Mouse (Mus musculus) midbrain, postnatal 0 days (tissue): ENCODE measurements around the gene Adamts14. TPM values are rescaled to one million over a fixed set of nuclear protein-coding genes. Genes with fewer than 3 reads are reported as not detected.

Experiments used
- ATAC-seq: fragments of 200-750 bp; cut with Nextera tagmentation; 2 replicates; pipeline ENCODE4 v1.8.0; 2017; ENCODE audit warnings: moderate number of reproducible peaks, mild to moderate bottlenecking, moderate TSS enrichment, moderate library complexity; ENCODE audit not compliant: low FRiP score
- DNase-seq: peaks from one replicate; pipeline ENCODE4 v3.0.0-alpha.2; 2015; ENCODE audit warnings: low spot score
- H3K27ac ChIP-seq: fragments of 300-500 bp; sonication (generic); 2 replicates; pipeline ENCODE4 v1.5.1; 2014; ENCODE audit warnings: low read depth, mild to moderate bottlenecking, low read length, mixed read lengths
- H3K27me3 ChIP-seq: fragments of 300-500 bp; sonication (generic); 2 replicates; pipeline ENCODE4 v1.6.1; 2014; ENCODE audit warnings: low read length, control low read depth, mixed read lengths; ENCODE audit not compliant: insufficient read depth
- H3K36me3 ChIP-seq: fragments of 300-500 bp; sonication (generic); 2 replicates; pipeline ENCODE4 v1.6.1; 2014; ENCODE audit warnings: low read length, control low read depth, mixed read lengths; ENCODE audit not compliant: insufficient read depth
- H3K4me1 ChIP-seq: fragments of 300-500 bp; sonication (generic); 2 replicates; pipeline ENCODE4 v1.6.1; 2014; ENCODE audit warnings: mild to moderate bottlenecking, control low read depth, antibody characterized with exemption, low read length, mixed read lengths; ENCODE audit not compliant: insufficient read depth
- H3K4me2 ChIP-seq: fragments of 300-500 bp; sonication (generic); 2 replicates; pipeline ENCODE4 v1.6.1; 2014; ENCODE audit warnings: low read depth, mild to moderate bottlenecking, low read length, mixed read lengths; ENCODE audit not compliant: poor library complexity, severe bottlenecking
- H3K4me3 ChIP-seq: fragments of 300-500 bp; sonication (generic); 2 replicates; pipeline ENCODE4 v1.5.1; 2014; ENCODE audit warnings: low read depth, mild to moderate bottlenecking, low read length, moderate library complexity
- H3K9ac ChIP-seq: fragments of 300-500 bp; sonication (generic); replicated peaks from 2 replicates; pipeline ENCODE4 v1.6.1; 2014; ENCODE audit warnings: mild to moderate bottlenecking, low read length, moderate library complexity, mixed read lengths; ENCODE audit not compliant: poor library complexity, severe bottlenecking
- H3K9me3 ChIP-seq: fragments of 300-500 bp; sonication (generic); 2 replicates; pipeline ENCODE4 v1.6.1; 2016; ENCODE audit warnings: low read length, control low read depth
- CTCF ChIP-seq: IDR thresholded peaks from 2 replicates; pipeline ENCODE4 v1.5.1; 2016; ENCODE audit warnings: antibody characterized with exemption, mild to moderate bottlenecking
- WGBS: fragments of 180-500 bp; shearing (Covaris S2); extraction: QIAGEN DNeasy Blood & Tissue Kit; methylation state at CpG from one replicate; pipeline ENCODE4 v1.1.7; 2014; 5-methylcytosine and 5-hydroxymethylcytosine counted together
- polyA plus RNA-seq: library from polyadenylated mRNA; unstranded; fragments of >200 nt; fragmentation: Nextera tagmentation; extraction: Ambion mirVana; gene quantifications from 2 replicates; pipeline ENCODE4 v1.2.1, GENCODE M21; 2015
- total RNA-seq: library from RNA; depleted of rRNA; stranded (reverse); fragments of >200 nt; gene quantifications from 2 replicates; pipeline ENCODE4 v1.2.3, GENCODE M21; 2014; rRNA removed

Gene Adamts14
- total RNA-seq = 1.1 and 1.6 TPM in 2 replicates
- polyA plus RNA-seq = 0.27 and 0.31 TPM in 2 replicates

GRCm38 (mm10) chr10:61273081-61273843, at the start of gene Adamts14:
Adamts14 (minus strand) TSS chr10:61273438.
- DNase-seq = peak; percentile 18
- Histone ChIP-seq H3K9ac (peak within 1 kb of the TSS; percentile 60), H3K4me1 (no peaks in the 10 kb centered on the region), H3K27ac (no peak within 1 kb of the TSS), H3K9me3 (no peaks in the 10 kb centered on the region), H3K4me2 (peak within 1 kb of the TSS; percentile 98), H3K4me3 (peak within 1 kb of the TSS; percentile 50), H3K36me3 (no peaks in the 10 kb centered on the region), H3K27me3 (peaks cover 23% of the 10 kb centered on the region)
- no peak for TF ChIP-seq CTCF
- under 1% methylated on average over 47 of the region's 75 CpGs for WGBS
- ATAC-seq = peak; percentile 32; the same call in 1 of the 2 replicates

- Histone ChIP-seq H3K27ac (no peak overlapping the region), H3K9ac (no peak overlapping the region), H3K4me3 (no peak overlapping the region), H3K36me3 (peaks cover 20% of the 10 kb centered on the region; the same call in 1 of the 2 replicates), H3K9me3 (no peaks in the 10 kb centered on the region), H3K4me1 (no peaks in the 10 kb centered on the region), H3K4me2 (no peak overlapping the region), H3K27me3 (no peaks in the 10 kb centered on the region)
- TF ChIP-seq CTCF = peak; percentile 25
- no peak for DNase-seq
- no peak for ATAC-seq
- WGBS = 91% methylated on average over 3 of the region's 3 CpGs
These were observed 45.3 kb upstream of the Adamts14 start for GRCm38 (mm10) chr10:61318527-61318926.

GRCm38 (mm10) chr10:61315324-61315880, 42.2 kb upstream of the Adamts14 start:
- ATAC-seq = no peak
- DNase-seq = no peak
- H3K27ac ChIP-seq = no peak overlapping the region
- no peaks in the 10 kb centered on the region for H3K27me3 ChIP-seq
- TF ChIP-seq CTCF = no peak
- 0 out of 2 replicates have a peak, but pooled peaks cover 3% of the 10 kb centered on the region for H3K36me3 ChIP-seq
- no peaks in the 10 kb centered on the region for H3K4me1 ChIP-seq
- H3K9me3 ChIP-seq = no peaks in the 10 kb centered on the region
- 30% methylated on average over 9 of the region's 9 CpGs for WGBS
- no peak overlapping the region for H3K4me2 ChIP-seq
- H3K4me3 ChIP-seq = no peak overlapping the region
- H3K9ac ChIP-seq = no peak overlapping the region

DNA sequence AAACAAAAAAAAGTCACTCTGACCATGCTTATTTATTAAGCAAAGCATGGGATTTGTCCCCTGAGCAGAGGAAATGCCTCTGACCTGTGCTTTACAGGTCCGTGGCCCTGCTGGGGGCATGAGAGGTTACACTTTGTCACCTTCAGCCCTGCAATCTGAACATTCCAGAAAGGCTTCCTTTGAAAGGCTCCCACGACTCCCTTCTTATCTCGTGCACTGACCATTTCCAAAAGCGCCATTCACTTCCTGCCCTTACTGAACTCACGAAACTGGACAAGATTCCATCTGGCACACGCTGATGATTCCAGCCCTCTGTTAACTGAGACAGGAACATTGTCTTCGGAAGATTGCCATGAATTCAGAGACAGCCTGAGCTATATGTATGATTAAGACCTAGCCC, 40.5 kb upstream of the Adamts14 start:
- H3K9me3 ChIP-seq = no peaks in the 10 kb centered on the region

GRCm38 (mm10) chr10:61312754-61313153, 39.5 kb upstream of the Adamts14 start:
- Histone ChIP-seq H3K9me3 (no peaks in the 10 kb centered on the region), H3K4me1 (no peaks in the 10 kb centered on the region), H3K27ac (no peak overlapping the region), H3K36me3 (no peaks in the 10 kb centered on the region), H3K4me3 (no peak overlapping the region), H3K9ac (no peak overlapping the region), H3K4me2 (no peak overlapping the region), H3K27me3 (no peaks in the 10 kb centered on the region)
- ATAC-seq = no peak
- no peak for TF ChIP-seq CTCF
- no peak for DNase-seq
- 72% methylated on average over 7 of the region's 7 CpGs for WGBS

More for the DNA sequence above, 40.5 kb upstream of the Adamts14 start:
- WGBS = 80% methylated on average over 7 of the region's 7 CpGs
- no peaks in the 10 kb centered on the region for H3K4me1 ChIP-seq
- DNase-seq = no peak
- H3K36me3 ChIP-seq = no peaks in the 10 kb centered on the region
- no peaks in the 10 kb centered on the region for H3K27me3 ChIP-seq
- ATAC-seq = no peak
- no peak overlapping the region for H3K27ac ChIP-seq
- TF ChIP-seq CTCF = no peak
- H3K9ac ChIP-seq = no peak overlapping the region
- no peak overlapping the region for H3K4me3 ChIP-seq
- H3K4me2 ChIP-seq = no peak overlapping the region

- DNase-seq = no peak
- no peak for ATAC-seq
These were observed 38.9 kb upstream of the Adamts14 start for GRCm38 (mm10) chr10:61312159-61312558.

More at GRCm38 (mm10) chr10:61312159-61312558, 38.9 kb upstream of the Adamts14 start:
- Histone ChIP-seq H3K4me1 (no peaks in the 10 kb centered on the region), H3K9me3 (no peaks in the 10 kb centered on the region), H3K36me3 (no peaks in the 10 kb centered on the region), H3K4me2 (no peak overlapping the region), H3K4me3 (no peak overlapping the region), H3K27ac (no peak overlapping the region), H3K9ac (no peak overlapping the region), H3K27me3 (no peaks in the 10 kb centered on the region)
- TF ChIP-seq CTCF = no peak
- 85% methylated on average over 6 of the region's 6 CpGs for WGBS
